Mouse (Mus musculus) liver, adult 2 months (tissue): ENCODE measurements around the gene Serf2. TPM values are rescaled to one million over a fixed set of nuclear protein-coding genes. Genes with fewer than 3 reads are reported as not detected.

Experiments used
- DNase-seq: peaks from one replicate; pipeline ENCODE4 v3.0.0-alpha.2; 2011; ENCODE audit warnings: low read depth, low spot score; ENCODE audit errors: extremely low read depth
- H3K27ac ChIP-seq: fragments of 200-500 bp; replicated peaks from 2 replicates; pipeline ENCODE4 v1.5.1; 2012; ENCODE audit warnings: low read depth, mild to moderate bottlenecking, control low read depth, inconsistent platforms, low read length; ENCODE audit not compliant: insufficient read depth
- H3K27me3 ChIP-seq: fragments of 200-500 bp; 2 replicates; pipeline ENCODE4 v1.6.1; 2012; ENCODE audit warnings: mild to moderate bottlenecking, moderate library complexity, low read length, inconsistent platforms; ENCODE audit not compliant: control insufficient read depth, insufficient read depth
- H3K36me3 ChIP-seq: fragments of 200-500 bp; 2 replicates; pipeline ENCODE4 v1.6.1; 2012; ENCODE audit warnings: low read length, inconsistent platforms; ENCODE audit not compliant: control insufficient read depth, insufficient read depth
- H3K4me1 ChIP-seq: fragments of 200-500 bp; 2 replicates; pipeline ENCODE4 v1.6.1; 2011; ENCODE audit warnings: low read length; ENCODE audit not compliant: control insufficient read depth, insufficient read depth
- H3K4me3 ChIP-seq: fragments of 200-500 bp; 2 replicates; pipeline ENCODE4 v1.5.1; 2011; ENCODE audit warnings: low read depth, mild to moderate bottlenecking, control low read depth, low read length, moderate library complexity; ENCODE audit not compliant: insufficient read depth
- H3K79me2 ChIP-seq: fragments of 200-500 bp; 2 replicates; pipeline ENCODE4 v1.6.1; 2012; ENCODE audit warnings: inconsistent platforms, mild to moderate bottlenecking, low read length, moderate library complexity; ENCODE audit not compliant: control insufficient read depth, insufficient read depth
- H3K9ac ChIP-seq: fragments of 200-500 bp; 2 replicates; pipeline ENCODE4 v1.6.1; 2012; ENCODE audit warnings: low read depth, mild to moderate bottlenecking, control low read depth, inconsistent platforms, low read length
- CTCF ChIP-seq: fragments of 200-500 bp; IDR thresholded peaks from 2 replicates; pipeline ENCODE4 v1.5.1; 2011; ENCODE audit warnings: low read depth, low read length, control low read depth
- POLR2A ChIP-seq: fragments of 200-500 bp; IDR thresholded peaks from 2 replicates; pipeline ENCODE4 v1.6.1; 2011; ENCODE audit warnings: low read length, control low read depth; ENCODE audit not compliant: insufficient read depth; ENCODE audit errors: extremely low read depth
- WGBS: fragments of 180-500 bp; shearing (Covaris S2); methylation state at CpG from one replicate; pipeline ENCODE4 v1.1.7; 2018; 5-methylcytosine and 5-hydroxymethylcytosine counted together
- polyA plus RNA-seq: library from polyadenylated mRNA; depleted of rRNA; stranded (reverse); fragments of >200 nt; gene quantifications from 2 replicates; pipeline ENCODE4 v1.2.3, GENCODE M21; 2012
- total RNA-seq: library from RNA; depleted of rRNA; stranded (reverse); fragments of >200 nt; gene quantifications from 2 replicates; pipeline ENCODE4 v1.2.3, GENCODE M21; 2014

Serf2 gene
- total and polyA plus RNA-seq, 2 experiments = 81.7 to 211 TPM

DNA sequence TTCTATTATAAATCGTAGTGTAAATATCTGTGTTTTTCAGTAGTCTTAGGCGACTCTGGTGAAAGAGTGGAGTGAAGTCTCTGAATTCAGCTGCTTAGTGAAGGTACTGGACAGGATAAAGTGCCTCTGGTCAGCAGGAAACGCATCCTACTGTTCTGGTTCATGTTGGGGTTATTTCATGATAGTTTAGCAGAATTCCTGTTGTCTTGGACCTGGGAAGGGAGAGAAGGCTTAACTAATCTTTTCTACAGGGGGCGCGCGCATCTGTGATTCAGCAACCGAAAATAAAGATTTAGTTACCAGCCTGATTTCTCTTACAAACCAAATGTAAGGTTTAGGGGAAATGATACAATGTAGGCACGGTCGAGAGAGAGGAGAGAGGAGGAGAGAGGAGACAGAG is 859 bp upstream of the Serf2 start:
- Histone ChIP-seq H3K9ac (peak overlapping the region; percentile 56; the same call in 1 of the 2 replicates), H3K4me3 (peak overlapping the region; percentile 57), H3K27ac (peak overlapping the region; percentile 96), H3K4me1 (peaks cover 10% of the 10 kb centered on the region), H3K36me3 (peaks cover 17% of the 10 kb centered on the region), H3K79me2 (peaks cover 9% of the 10 kb centered on the region; the same call in 1 of the 2 replicates), H3K27me3 (no peaks in the 10 kb centered on the region)
- TF ChIP-seq POLR2A = no peak
- TF ChIP-seq CTCF = no peak
- 9% methylated on average over 9 of the region's 9 CpGs for WGBS
- DNase-seq = peak; percentile 50

- Histone ChIP-seq H3K79me2 (peaks cover 9% of the 10 kb centered on the region; the same call in 1 of the 2 replicates), H3K27me3 (no peaks in the 10 kb centered on the region), H3K9ac (peak overlapping the region; percentile 98), H3K4me3 (peak overlapping the region; percentile 84), H3K36me3 (peaks cover 19% of the 10 kb centered on the region), H3K4me1 (peaks cover 10% of the 10 kb centered on the region), H3K27ac (peak overlapping the region; percentile 80)
- TF ChIP-seq POLR2A = no peak
- TF ChIP-seq CTCF = no peak
- no peak for DNase-seq
- WGBS = under 1% methylated on average over 54 of the region's 54 CpGs
These were observed 583 bp downstream of the Serf2 start for GRCm38 (mm10) chr2:121449545-121450011.

GRCm38 (mm10) chr2:121450093-121450492 is 1.1 kb downstream of the Serf2 start:
- Histone ChIP-seq H3K4me1 (peaks cover 10% of the 10 kb centered on the region), H3K27me3 (no peaks in the 10 kb centered on the region), H3K9ac (peak overlapping the region; percentile 98), H3K27ac (peak overlapping the region; percentile 80), H3K4me3 (peak overlapping the region; percentile 84), H3K36me3 (peaks cover 19% of the 10 kb centered on the region), H3K79me2 (peaks cover 9% of the 10 kb centered on the region; the same call in 1 of the 2 replicates)
- WGBS = 0% methylated on average over 7 of the region's 7 CpGs
- TF ChIP-seq POLR2A (no peak), CTCF (no peak)
- DNase-seq = no peak

DNA sequence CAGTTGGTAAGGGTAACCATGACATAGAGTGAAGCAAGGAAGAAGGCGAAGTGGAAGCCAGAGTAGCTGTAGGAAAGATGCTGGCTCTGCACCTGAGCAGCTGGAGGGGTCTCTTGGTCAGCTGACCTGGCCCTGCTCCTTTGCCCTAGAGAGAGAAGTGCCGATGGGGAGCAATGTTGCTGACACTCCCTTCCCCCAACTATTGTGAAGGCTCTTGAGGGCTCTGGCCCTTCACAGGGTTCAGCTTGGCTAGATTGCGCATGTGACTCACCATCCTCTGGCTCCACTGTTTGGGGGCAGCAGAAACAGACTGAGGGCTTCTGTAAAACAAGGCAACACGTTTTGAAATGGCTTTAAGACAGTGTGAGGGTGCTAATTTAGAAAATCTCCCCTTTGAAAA is 3.4 kb downstream of the Serf2 start:
- Histone ChIP-seq H3K4me1 (peaks cover 10% of the 10 kb centered on the region), H3K9ac (no peak overlapping the region), H3K36me3 (peaks cover 19% of the 10 kb centered on the region), H3K79me2 (peaks cover 9% of the 10 kb centered on the region; the same call in 1 of the 2 replicates), H3K27ac (no peak overlapping the region), H3K4me3 (no peak overlapping the region), H3K27me3 (no peaks in the 10 kb centered on the region)
- 67% methylated on average over 4 of the region's 4 CpGs for WGBS
- TF ChIP-seq CTCF (no peak), POLR2A (no peak)
- DNase-seq = no peak

DNA sequence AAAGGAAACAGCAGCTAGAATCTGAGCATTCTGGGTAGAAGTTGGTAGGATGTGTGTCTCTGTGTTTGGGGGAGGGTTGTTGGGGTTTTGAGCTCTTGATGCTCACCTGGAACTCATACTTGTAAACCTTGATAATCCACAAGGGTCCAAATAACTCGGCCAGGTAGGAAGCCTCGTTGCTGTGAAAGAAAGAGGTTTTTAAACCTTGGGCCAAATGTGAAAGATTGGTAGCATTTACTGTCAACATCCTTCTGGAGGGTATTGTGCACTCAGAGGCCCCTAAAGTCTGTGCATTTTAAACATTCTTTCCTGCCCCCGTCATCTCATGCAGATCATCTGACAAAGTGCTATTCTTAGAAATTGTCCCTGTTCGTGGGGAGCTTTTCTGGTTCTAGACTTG is 4.0 kb downstream of the Serf2 start, which contains the start of gene Hypk:
Gene Hypk (plus strand): TSS at position 301 of the 400 bp plus-strand sequence.
- Histone ChIP-seq H3K9ac (no peak within 1 kb of the TSS), H3K79me2 (peaks cover 9% of the 10 kb centered on the region; the same call in 1 of the 2 replicates), H3K4me3 (no peak within 1 kb of the TSS), H3K36me3 (peaks cover 19% of the 10 kb centered on the region), H3K27ac (no peak within 1 kb of the TSS), H3K27me3 (no peaks in the 10 kb centered on the region), H3K4me1 (peaks cover 14% of the 10 kb centered on the region)
- DNase-seq = no peak
- 68% methylated on average over 4 of the region's 4 CpGs for WGBS
- no peak for TF ChIP-seq CTCF
- TF ChIP-seq POLR2A = no peak

- peaks cover 9% of the 10 kb centered on the region; the same call in 1 of the 2 replicates for H3K79me2 ChIP-seq
These were observed 4.9 kb downstream of the Serf2 start for GRCm38 (mm10) chr2:121453917-121454316.

More at GRCm38 (mm10) chr2:121453917-121454316, 4.9 kb downstream of the Serf2 start:
- H3K9ac ChIP-seq = no peak overlapping the region
- no peak overlapping the region for H3K4me3 ChIP-seq
- TF ChIP-seq CTCF (no peak), POLR2A (no peak)
- WGBS = 88% methylated on average over 6 of the region's 6 CpGs
- H3K27ac ChIP-seq = no peak overlapping the region
- no peak for DNase-seq
- H3K36me3 ChIP-seq = peaks cover 22% of the 10 kb centered on the region
- H3K27me3 ChIP-seq = no peaks in the 10 kb centered on the region
- H3K4me1 ChIP-seq = peaks cover 15% of the 10 kb centered on the region
